Mouse (Mus musculus) cerebellum, postnatal 14 days (tissue): Measurements from ENCODE around the gene Trpm8.

Source experiments
- DNase-seq, 2 experiments: peaks; one replicate each; pipeline ENCODE4 v3.0.0; 2021; ENCODE audit warnings: mixed read lengths in 2 of 2

Trpm8 gene

DNA sequence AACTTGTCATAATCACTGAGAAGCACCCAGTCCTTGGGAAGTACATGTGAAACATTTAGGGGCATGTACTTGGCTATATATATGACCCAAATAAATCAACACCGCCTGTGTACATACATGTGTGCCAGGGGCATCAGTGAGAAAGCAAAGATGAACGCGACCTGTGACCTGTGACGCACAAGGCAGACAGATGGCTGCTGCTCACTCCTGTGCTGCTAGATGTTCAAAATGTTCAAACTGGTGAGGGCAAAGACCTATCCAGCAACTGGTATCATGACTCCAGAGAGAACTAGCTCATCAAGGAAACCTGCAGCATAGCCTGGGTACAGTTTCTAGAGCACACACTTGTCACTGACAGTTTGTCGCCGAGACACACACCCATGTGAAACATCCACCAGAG is 10.0 kb upstream of the Trpm8 start:
- no peak for DNase-seq

DNA sequence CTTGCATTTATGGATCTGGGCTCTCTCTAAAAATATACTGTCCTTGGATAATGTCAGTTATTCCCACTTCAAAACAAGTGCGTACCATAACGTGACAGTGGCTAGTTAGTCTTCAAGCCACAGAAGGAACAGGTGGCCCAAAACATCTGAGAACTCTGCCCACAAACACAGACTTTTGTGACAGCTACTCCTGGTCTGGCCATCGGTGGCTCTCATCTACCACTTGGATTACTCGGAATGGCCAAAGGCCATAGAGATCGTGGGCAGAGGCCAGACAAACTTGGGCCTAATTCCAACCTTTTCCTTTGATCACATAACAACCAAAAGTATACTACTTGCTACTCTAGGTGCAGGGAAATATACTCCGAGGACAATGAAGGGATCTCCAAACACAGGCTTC is 9.4 kb upstream of the Trpm8 start:
- no peak for DNase-seq

DNA sequence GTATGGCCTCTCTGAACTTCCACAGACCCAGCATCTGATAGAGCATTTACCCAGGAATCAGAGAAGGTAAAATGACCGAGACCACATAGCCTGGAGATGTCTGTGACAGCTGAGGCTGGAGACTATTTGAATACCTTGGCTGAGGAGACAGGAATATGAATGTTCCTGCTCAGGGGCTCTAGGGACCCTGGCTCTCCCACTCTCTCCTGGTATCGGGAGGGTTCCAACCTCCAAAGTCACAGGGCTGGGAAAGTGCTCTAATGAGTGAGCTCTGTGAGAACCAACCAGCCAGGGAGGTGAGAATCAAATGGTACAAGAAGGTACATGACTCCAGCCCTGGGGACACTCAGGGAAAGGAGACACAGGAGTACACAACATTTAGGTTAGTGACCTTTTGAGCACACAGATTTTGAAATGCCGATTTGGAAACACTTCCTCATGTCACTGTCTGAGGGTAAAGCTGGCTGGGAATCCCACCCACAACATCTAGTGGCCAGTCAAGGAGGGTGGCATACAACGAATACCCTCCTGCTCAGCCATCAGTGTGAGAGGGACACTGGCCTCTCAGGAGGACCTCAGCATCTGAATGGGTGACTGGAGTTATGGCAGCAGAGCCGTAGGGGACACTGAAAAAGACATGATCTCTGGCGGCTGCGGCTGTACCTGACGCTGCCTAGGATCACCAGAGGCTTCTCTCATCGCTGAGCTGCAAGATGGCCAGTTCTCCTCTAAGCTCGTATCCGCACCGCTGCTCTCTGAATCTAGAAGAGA is 7.7 kb upstream of the Trpm8 start:
- DNase-seq, result no peak

DNA sequence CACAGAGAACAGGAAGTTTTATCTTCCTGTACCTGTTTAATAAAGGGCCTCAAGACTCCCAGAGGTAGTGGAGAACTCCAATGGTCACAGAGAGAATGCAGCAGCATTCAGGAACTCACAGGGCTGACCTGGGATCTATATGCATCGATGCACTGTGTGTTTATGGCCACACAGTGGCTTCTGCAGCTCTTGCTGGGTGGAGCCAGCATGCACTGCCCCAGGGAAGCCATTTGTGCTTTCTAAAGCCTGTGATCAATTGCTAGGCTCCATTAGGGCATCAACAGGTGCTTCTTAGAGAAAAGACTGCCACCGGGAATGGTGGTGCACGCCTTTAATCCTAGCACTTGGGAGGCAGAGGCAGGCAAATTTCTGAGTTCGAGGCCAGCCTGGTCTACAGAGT is 4.6 kb upstream of the Trpm8 start:
- DNase-seq, result no peak

DNA sequence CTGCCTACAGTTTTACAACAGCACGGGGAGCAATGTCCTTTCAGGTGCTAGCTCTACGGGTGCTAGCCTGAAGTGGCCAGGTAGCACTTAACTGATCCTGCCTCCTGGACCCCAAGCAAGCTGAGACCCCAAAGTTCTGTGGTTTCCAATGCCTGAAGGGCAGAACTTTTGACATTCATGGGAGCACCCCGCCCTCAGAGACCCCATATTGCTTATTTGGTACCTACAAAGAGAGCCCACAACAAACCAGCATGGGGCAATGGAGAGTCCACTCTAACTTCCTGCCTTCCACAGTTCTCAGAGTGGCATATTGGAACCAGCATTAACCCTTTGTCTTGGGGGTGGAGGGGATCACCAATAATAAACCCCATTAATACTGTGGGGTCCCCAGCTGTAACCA is 4.1 kb upstream of the Trpm8 start:
- peak in 1 of 2 experiments; percentile 10 for DNase-seq

DNA sequence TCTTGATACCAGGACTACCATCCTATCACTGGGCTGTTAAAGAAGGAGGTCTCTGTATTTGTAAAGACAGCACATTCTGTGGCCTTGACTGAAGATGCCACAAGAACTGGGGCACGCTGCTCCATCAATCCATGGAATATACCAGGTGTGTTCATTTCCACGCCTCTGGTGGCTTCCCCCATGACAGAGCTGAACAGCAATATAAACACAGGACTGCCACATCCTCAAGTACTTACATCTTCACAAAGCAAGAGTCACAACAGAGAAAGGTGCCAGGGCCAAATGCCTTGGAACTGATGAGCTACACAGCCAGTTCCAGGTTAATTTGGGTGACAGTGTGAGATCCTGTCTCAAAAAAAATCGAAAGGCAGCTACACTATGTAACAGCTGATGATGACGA is 3.6 kb upstream of the Trpm8 start:
- DNase-seq, result peak in 1 of 2 experiments; percentile 7

DNA sequence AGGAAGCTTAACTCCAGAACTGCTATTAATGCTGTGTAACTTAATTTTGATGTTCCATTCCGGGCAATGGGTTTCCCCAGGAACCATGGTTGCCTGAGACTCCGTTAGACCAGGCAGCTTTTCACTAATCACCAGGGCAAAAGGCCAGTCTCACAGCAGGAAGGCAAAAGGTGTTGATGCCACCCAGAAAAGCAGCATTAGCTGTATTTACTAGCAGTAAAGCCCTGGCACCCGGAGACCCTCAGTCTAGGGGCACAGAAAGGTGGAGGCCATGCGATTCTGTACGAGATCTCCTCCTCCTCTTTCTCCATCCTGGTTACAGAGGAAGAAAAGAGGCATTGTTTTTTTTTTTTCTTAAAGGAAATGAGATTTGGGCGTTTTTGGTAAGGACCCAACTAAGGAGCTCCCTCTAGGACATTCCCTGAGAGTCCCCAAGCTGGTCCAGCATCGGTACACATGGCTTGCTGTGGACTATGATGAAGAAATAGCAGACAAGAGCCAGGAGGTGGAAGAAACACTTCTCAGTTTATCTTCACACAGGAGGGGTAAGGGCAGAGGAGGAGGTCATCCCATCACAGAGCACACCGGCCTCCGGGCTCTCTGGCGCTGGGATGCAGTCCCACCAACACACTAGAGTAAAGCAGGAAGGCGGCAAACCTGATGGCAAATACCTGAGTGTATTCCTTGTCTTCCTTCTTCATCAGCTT is 2.9 kb upstream of the Trpm8 start:
- peak; percentile 63 to 79 for DNase-seq

DNA sequence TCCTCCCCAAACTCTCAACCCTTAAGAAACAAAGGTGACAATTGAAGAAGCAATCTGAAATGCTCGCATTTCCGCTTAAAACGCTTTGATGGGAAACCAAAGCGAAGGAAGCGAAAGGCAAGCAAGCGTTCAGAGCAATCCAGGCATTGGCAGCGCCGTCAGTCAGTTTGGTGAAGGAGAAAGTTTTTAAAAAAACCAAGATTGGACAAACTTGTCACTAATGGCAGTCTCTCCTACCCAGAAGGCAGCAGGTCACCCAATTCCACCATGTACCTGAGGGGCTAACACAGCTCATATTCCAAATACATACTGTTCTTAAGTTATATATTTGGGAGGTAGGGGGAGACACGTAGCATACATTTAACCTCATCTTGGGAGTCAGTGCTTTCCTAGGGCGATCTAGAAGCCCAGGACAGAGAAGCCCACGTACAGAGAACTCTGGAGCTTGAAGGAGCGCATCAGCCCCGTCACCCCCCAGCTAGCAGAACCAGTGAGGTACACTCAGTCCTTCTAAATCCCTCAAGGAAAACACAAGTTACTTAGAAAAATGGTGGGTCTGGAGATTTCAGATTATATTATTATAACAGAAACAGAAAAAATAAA is 2.3 kb upstream of the Trpm8 start:
- no peak for DNase-seq

DNA sequence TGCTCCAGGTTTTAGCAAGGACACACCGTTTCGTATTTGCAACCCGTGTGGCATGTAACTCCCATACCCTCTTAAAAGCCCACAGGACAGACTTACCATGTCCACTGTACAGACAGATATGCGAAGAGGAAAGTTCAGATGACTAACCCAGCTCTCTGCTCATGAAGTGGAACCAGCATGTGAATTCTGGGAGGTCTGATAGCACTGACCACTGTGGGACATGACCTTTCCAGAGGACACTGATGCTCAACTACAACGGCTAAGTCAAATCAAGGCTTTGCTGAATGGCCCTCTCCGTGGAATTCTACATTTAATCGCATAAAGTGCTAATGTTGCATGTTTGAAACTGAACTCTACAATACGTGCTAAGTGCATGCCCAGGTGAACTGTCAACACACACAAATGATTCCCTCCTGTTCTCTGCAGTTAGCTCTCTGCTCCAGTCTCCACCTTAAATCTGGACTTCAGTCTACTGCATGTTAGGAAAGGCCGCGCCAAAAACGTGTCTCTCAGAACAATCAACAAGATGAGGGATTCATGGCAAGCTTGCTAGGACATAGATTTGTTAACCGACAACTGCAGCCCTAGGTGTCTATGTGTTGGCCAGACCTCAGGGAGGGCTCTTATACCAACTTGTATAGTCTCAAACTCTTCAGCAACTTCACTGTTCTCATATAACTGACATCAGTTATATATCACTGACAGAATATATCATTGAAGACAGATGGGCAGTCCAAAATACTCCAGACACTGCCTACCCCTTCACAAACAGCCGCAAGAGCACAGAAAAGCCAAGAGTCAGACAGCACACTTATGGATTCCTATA is 1.6 kb upstream of the Trpm8 start:
- peak in 1 of 2 experiments; percentile 15 for DNase-seq

DNA sequence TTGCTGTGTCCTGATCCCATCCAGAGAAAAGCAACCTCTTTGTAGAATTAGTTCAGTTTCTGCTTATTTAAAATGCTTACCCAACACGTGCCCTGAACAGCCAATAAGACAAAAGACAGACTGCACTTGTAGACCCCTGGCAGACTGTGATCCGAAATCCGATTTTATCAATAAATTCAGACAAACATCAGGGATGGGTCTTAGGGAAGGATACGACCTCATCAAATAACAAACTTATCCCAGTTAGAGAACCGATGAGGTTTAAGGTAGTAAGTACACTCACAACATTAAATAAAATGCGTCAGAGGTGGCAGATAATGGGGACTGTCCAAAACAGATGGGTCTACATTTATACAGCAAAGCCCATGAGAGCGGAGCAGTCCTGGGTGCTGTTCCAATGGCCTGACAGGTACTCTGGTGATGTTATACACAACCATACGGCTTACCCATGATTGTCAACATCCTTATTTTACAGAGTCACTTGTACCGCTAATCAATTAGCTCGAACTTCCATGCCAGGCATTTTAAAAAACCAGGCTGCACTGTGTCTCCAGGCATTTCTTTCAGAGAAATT is 850 bp upstream of the Trpm8 start:
- no peak for DNase-seq

DNA sequence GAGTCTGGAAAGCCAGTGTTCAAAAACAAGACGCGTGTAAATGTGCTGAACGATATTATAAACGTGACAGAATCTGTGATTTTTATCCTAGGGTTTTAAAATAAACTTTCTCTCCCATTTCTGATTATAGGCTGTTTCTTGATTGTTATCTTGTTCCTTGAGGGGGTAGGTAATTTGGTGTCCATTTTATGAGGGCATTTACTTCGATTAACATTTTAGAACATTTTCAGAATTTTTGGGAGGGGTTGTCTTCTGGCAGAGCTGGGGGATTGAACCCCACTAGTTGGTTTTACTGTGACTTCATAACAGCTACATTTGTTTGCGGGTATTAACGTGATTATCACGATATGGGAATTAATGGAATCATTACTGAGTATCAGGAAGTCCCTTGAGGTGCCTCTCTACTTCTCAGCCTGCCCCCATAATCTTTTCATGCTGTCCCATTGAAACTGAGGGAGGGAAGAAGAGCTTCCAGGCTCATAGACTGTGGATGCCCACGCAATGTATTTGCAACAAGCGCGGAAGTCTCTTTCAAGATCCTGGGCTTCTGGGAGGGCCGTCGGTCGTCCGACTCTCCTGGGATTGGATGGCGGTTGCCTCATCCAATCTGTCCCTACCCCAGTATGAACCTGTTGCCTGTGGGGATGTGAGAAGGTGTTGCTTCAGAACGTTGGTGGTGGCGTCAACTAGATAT is 504 bp downstream of the Trpm8 start:
- peak; percentile 47 to 59 for DNase-seq

DNA sequence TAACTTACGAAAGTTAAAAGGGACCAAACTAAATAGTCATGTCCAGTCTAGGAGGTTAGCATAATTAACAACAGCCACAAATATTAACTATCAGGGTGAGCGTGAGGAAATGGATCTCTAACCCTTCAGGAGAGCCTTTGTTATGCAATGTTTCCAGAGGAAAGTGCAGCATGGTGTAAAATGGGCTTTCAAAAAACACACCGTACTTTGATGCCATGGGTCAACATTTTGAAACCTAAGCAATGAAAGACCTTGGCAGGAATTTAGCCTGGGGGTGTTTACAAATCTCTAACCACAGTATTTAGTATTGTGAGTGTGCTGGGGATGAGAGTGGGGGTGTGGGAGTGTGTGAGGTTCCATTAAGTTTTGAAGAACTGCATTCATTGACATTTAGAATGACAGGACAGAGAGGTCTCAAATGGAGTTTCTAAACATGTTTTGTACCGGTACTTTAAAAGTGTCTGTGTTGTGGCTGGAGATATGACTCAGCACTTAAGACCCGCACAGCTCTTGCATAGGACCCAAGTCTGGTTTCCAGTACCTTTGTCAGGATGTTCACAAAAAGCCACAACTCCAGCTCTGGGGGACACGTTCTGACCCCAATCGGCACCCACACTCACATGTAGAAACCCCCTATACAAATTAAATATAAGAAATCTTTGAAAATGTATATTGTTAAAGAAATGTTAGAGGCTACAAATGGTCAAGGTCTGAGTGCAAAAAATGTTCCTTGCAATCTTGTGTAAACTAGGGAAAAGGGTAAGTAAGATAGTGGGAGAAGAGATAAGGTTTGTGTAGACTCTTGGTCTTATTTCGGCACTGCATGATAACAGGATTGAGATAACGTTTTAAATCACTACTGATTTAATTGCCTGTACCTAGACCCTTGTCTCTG is 1.9 kb downstream of the Trpm8 start:
- DNase-seq, result no peak

DNA sequence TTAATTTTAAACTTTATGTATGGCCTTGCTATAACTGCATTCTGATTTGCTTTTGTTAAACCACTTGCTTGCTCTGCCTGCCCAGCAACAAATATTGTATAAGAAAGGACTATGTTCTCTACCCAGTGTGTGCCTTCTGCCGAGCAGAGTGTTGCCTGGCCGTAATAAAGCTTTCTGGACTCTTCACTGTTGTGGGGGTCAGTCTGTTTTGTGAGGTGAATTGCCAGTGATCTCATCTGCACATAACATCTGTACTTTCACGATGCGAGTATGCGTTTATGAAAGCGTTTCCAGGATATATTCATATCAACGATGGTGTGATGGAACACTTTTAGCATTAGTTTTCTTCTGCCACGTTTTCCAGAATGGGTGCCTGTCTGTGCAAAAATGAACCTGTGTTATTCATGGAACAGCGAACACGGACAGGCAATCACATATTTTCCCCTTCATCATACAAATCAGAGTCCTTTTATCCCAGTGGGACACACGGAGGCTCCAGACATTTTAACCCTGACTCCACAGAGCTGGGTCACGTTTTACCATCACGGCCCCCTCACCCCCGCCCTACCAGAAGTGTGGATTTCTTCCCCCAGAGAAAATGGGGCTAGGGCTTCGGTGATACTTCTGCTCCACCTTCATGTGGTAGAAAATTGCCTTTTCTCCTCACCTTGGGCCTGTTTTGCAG is 2.7 kb downstream of the Trpm8 start:
- no peak for DNase-seq

DNA sequence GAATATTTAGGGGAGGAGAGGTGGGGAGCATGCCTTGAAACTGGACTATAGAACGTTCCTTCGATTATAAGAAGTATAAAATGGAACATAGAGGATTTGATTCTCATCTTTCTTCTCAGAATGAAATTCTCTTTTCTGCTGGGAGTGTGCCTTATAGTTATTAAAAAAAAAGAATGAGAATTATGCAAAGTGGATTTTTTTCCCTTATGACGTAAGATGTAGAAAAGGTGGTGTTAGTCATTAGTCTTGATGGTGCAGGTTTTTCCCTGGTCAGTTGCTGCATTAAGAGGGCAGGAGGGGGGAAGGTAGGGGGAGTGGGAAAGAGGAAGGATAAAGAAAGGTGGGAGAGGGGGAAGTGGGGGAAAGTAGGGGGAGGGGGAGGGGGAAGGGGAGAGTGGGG is 4.8 kb downstream of the Trpm8 start:
- DNase-seq, result no peak

DNA sequence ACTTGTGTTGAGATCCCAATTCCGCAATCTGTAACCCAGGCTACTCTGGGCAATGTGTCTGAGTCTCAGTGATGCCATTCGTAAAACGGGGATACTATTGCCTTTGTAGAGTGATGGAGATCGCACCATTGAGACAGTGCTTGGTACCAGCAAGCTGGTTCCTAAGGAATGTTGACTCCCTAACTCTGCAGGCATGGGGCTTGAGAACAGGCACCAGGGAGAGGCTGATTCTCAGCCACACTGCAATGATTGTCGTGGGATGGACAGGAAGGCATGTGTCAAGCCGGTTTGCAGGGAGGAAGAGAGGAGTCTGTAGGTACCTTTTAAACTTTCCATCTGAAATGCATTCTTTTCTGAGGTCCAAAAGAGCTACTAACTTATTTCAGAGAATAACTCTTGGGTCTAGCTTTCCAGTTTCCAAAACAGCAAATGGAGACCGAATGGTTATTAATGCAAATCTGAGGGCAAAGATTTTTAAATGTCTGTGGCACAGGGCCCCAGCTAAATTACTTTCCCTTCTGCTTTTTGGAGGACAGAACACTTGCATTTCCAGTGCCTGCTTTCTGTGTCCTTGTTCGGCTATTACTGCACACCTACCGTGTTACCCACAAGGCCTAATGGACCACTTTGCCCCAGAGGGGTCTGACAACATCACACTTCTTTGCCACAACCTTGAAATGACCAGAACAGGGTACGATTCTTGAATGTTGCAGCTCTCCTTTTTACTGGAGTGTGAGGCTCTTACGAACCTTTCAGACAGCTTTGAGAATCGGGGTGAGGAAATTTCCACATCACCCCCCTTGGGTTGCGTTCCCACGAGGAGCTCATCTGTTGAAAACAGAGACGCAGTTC is 6.1 kb downstream of the Trpm8 start:
- no peak for DNase-seq

DNA sequence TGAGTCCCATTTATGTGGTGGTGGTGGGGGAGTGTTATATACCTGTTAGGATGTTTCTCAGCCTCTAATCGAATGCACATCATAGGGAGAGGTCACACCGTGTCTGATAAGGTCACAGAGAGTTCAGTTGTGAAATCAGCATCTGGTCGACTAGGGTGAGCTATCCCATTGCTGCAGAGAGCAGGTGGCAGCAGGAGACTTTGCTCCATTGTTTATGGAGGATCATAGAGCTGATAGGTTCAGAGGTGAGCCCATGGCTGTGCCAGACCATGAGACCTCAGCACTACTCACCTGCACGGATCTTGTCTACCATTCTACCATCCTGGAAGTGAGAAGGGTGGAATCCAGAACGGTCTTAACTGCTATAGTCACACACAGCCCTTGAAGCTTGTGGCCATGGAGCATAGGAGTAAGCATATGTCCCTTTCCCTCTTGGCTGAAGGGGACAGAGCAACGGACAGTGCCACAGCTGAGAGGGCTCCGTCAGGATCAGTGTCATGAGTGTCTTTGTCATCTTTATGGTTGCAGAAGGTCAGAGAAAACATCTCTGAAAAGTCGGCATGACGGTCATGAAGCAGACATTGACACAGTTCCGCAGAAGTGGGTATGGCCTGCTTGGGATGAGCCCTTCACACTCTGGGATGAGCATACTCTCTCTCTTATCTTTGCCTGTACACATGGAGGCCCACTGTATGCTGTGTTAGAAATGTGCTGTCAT is 6.9 kb downstream of the Trpm8 start:
- DNase-seq, result no peak

DNA sequence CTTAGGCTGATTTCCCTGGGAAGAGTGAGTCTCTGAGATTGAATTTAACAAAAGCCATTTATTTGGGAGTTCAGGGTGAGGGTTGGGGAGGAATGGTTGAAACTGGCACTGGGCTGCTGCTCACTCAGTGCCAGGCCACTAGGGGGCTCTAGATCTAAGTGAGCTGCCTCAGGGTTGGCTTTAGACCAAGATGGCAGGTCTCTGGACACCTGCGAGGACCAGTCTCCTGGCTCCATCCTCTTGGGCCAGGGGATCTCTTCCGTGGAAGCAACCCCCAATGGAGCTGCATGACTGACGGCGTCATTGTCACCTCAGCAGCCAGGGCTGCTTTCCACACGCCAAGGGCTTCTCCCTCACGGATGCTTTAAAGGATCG is 7.5 kb downstream of the Trpm8 start:
- peak in 1 of 2 experiments; percentile 70 for DNase-seq

DNA sequence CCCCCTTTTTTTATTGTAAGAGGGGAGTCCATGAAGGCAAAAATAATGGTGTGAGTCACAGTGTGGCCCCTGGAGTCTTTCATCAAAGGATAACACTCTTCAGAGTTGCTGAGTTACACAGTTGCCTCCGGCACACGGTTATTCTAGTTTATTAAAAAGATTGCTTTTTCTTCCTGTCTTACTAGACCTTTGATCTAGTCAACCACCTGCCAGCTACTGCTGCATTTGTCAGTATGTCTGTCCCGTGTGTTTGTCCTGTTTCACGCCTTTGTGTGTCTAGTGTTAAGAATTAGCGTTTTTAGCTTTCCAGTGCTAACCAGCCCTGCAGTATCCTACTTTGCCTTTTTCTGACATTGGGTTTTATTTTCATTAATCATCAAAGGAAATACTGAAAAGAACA is 8.2 kb downstream of the Trpm8 start:
- no peak for DNase-seq
